Comparison of ENCODE assay signal across 8 mouse cellular contexts in the genomic region with DNA sequence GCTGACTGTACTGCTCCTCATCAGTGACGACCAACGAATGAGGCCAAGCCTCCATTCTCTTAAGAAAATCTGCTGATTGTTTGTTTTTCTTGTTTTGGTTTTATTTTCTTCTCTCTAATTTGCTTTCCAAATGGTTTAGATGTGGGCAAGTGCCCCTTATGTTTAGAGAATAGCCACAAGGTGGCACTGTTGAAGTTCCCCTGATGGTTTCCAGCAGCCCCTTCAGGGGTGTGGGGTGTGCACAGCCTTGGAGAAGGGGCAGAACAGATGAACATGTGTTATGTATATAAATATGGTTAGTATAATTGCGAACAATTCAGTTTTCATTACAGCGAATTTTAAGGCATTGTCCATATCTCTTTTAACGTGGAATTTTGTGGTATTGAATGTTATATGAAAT.
A peak's percentile ranks its signal among the peaks of the same experiment; 100 is the strongest.
DNase-seq lines count a peak whose midpoint lies in the region; ATAC-seq lines count a peak whose summit lies in the region.

No protein-coding gene starts in this region.

- peak; percentile 25 for DNase-seq in adrenal gland, adult 2 months
- DNase-seq in adrenal gland, postnatal 14 days = no peak
- DNase-seq in layer of hippocampus, adult 9-10 months (ENCODE audit: low spot score) = peak; percentile 30
- DNase-seq in layer of hippocampus, postnatal 25 days (ENCODE audit: extremely low spot score in 1 of 2, low spot score in 1 of 2) = no peak
- DNase-seq in NIH3T3 (ENCODE audit: low read depth) = peak; percentile 70
- DNase-seq in hindlimb bud, embryonic 11.5 days (ENCODE audit: extremely low spot score, low read depth, low spot score) = peak; percentile 24
- peak; percentile 23 for DNase-seq in thymus, postnatal 25 days

- ATAC-seq in activated CD4-positive, CD25-positive, alpha-beta regulatory T cell, adult 4 months = no peak

Comparison
In these comparisons a context has a peak if more than half of its experiments do, and no peak if none do; other contexts are left out.
1. DNase-seq: peak in adrenal gland, adult 2 months (single experiment), layer of hippocampus, adult 9-10 months (single experiment), NIH3T3 (single experiment), hindlimb bud, embryonic 11.5 days (single experiment) and thymus, postnatal 25 days (single experiment); none in adrenal gland, postnatal 14 days (single experiment) and layer of hippocampus, postnatal 25 days (0 of 2).